Mouse (Mus musculus) liver (tissue): Measurements from ENCODE around the gene Fcrl6.
A peak's percentile ranks its signal among the peaks of the same experiment; 100 is the strongest.

Experiments
- DNase-seq: peaks from one replicate; pipeline ENCODE4 v3.0.0-alpha.2; 2020; ENCODE audit warnings: mixed read lengths

Gene Fcrl6

DNA sequence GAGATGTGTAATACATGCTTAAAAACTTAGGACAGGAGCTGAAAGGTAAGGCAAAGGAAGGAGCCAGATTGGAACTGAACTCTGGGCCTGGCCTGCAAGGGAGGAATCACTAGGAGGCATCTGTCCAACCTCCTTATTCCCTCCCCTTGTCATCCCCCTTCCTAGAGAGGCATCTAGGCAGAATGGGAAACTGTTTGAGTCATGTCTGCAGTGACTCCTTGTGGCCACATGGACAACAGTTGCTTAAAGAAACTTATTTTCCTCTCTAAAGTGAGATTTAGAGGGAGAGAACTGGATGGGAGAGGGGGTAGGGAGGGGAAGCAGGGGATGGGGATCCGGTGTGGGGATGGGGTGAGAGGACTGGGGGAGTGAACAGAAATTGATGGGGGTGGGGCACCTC lies 10.4 kb upstream of the Fcrl6 start:
- DNase-seq: no peak

- no peak for DNase-seq
Observed at GRCm38 (mm10) chr1:172611304-172611703, 9.0 kb upstream of the Fcrl6 start.

DNA sequence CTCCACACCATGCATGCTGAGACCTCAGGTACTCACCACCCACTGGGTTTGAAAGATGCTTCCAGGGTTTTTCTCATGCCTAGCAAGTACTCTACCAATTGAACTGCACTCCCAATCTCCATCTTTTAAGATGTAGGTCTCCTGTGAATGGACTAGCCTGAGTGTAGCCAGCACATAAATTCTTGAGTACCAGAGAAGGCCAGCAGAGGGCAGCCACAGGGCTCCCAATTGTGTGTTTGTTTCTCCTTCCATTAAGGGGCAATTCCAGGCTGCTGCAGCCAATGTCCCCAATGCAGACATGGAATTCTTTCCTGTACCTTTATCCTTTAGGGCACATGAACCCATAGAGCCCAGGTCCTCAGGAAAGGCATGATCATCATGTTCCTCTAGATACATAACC lies 7.9 kb downstream of the Fcrl6 start:
- DNase-seq: no peak

GRCm38 (mm10) chr1:172593956-172594355 lies 8.4 kb downstream of the Fcrl6 start:
- DNase-seq: no peak

- DNase-seq: no peak
Observed at GRCm38 (mm10) chr1:172593321-172593720, 9.0 kb downstream of the Fcrl6 start.

- DNase-seq: no peak
Observed at GRCm38 (mm10) chr1:172590385-172590784, 12.0 kb downstream of the Fcrl6 start, which contains the start of gene Slamf8. Gene Slamf8, minus strand, starts transcription at chr1:172590568.

GRCm38 (mm10) chr1:172585612-172586567 lies 16.5 kb downstream of the Fcrl6 start:
- DNase-seq: no peak

GRCm38 (mm10) chr1:172585026-172585425 lies 17.3 kb downstream of the Fcrl6 start:
- DNase-seq: no peak

DNA sequence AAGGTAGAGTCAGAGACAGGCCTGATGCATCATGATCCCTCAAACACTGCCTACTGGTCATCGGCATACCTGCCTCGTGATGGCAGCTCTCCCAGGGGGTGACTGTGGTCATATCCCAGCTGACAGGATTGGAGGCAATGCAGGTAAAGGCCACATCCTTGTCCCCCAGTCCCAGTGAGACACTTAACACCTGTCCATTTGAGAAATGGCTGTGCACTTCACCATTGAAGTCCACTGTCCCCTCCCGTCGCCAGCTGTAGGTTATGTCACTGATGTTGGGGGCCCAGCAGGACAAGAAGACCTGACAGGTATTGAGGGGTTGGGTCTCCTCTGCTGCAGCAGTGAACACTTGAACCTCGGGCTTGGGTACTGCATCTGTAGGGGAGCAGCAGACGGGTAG lies 18.1 kb downstream of the Fcrl6 start:
- DNase-seq: no peak

DNA sequence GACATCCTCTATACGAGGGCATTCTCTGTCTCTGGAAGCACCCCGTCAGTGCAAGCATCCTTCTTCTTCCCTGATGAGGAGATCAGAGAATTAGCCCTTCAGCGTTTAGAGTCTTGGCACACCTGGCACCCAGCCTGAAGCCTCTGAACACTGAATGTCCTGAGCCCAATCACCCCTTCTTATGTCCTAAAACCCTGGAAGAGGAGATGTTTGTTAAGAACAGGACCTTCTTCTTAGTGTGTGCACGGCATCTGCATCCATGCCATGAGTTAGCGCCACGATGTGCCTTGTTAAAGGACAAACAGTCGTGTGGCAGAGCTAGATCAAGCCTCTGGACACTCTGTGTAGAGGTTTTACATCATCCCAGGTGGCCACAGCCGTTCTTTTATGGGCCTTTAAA lies 19.9 kb downstream of the Fcrl6 start:
- DNase-seq: no peak

- no peak for DNase-seq
Observed at GRCm38 (mm10) chr1:172580116-172580515, 22.2 kb downstream of the Fcrl6 start.

- no peak for DNase-seq
Observed at GRCm38 (mm10) chr1:172567758-172568157, 34.6 kb downstream of the Fcrl6 start.

- DNase-seq: no peak
Observed at GRCm38 (mm10) chr1:172566131-172566530, 36.2 kb downstream of the Fcrl6 start.

DNA sequence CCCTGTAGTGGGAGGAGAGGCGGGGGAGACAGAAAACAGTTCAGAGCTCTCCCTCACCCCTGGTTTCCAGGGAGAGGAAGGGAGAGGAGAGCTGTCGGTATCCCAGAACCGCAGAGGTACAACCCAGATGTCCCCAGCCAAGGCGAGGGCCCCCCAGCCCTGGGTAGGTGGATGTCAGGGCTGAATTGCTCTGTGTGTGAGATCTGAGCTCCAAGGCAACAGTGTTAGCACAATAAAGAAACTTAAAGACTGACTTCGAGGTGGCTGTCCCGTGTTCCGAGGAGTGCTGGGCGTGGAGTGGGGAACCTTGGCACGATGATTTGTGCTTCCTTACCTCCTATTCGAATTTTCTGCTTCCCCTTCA lies 38.9 kb downstream of the Fcrl6 start:
- no peak for DNase-seq

GRCm38 (mm10) chr1:172562641-172563464 lies 39.5 kb downstream of the Fcrl6 start:
- peak; percentile 46 for DNase-seq

DNA sequence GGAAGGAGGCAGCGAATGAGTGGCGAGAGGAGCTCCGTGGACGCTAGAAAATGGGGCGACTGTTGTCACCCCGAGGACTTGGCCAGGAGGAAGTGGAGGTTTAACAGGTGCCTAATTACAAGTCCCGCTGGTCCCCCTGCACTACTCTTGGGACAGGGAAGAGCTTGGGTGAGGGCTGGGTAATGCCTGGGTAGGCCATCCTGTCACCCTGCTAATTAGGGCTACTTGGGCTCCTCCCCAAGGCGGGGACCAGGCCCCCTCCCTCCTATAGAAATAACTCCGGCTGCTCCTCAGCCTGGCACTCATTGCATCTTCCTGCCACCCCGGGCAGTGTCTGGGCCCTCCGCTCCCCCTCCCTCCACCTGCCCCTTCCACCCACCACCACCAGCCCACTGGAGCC lies 46.7 kb downstream of the Fcrl6 start, which contains the start of gene Vsig8:
Vsig8 (plus strand) TSS at position 301 of the 400 bp plus-strand sequence.
- no peak for DNase-seq

GRCm38 (mm10) chr1:172552623-172553022 lies 49.7 kb downstream of the Fcrl6 start:
- no peak for DNase-seq

DNA sequence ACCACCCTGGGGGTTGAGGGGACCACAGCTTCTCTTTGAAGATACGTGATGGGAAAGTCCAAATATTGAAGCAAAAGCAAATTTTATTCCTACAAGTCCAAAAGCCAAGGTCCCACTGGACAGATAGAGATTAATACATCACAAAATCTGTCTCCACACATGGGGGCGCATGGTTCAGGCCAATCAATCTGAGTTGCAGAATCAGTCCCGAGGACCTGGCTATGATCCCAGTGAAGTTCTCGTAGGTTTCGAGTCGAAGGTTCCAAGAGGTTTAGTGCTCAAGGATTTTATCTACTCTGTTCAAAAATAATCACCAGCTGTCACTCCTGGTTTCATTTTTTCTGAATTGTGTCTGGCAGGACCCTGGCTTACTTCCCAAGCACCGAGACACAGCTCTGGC lies 51.3 kb downstream of the Fcrl6 start:
- no peak for DNase-seq

GRCm38 (mm10) chr1:172550551-172550951 lies 51.8 kb downstream of the Fcrl6 start:
- peak; percentile 36 for DNase-seq

- no peak for DNase-seq
Observed at GRCm38 (mm10) chr1:172549717-172550116, 52.6 kb downstream of the Fcrl6 start.

DNA sequence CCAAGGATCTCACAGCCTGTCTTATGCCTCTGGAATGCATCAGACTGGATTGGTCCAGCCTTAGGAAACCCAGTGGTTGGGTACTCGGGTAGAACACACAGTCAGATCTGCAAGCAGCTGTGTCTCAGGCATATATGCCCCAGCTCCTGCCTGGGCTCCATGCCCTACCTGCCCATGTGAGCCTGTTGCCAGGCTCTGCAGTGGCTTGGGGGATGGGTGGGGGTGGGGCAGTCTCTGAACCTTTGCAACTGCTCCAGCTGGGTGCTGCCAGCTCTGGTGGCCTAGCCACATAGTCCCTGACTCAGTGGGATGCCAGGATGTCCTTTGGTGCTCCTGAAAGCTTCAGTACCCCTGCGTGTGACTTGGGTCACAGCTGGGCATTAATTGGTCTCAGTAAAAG lies 53.0 kb downstream of the Fcrl6 start:
- DNase-seq: no peak

DNA sequence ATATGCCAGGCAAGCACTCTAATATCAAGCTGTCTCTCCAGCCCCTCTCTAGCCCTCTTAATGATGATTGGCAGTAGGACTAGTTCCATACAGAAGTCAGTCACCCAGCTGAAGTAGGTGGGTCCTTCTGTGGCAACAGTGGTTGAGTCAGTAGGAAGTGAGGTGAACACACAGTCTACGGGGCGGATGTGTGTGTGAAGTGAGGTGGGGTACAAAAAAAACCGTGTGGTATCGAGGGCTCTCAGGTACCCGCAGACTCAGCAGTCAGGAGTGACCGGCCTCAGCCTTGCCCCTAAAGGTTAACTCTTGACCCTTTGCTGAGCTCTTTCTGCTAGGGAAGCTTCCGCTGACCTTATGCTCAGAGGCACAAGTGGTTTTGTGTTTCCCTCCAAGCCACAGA lies 53.9 kb downstream of the Fcrl6 start:
- DNase-seq: no peak
